Comparison of ENCODE assay signal across 8 mouse cellular contexts in the genomic region with DNA sequence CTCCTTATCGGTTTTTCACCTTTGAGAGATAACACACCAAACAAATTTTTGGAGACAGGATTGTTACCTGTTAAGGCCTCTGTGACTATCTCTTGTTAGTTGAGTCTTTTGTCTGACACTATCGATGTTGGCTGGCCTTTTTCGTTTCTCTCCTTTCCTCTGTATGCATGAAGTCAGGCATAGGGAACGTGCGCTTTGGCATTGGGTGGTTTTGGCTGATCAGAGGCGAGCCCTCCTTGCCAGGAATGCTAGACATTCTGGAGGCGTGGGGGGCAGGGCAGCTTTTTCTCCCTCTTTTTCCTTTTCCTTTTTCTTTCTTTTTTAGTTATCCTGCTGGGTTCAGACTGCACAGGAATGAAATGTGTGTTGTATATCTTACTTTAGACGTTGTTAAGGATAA. TPM values are rescaled to one million over a fixed set of nuclear protein-coding genes. Genes with fewer than 3 reads are reported as not detected.
DNase-seq lines count a peak whose midpoint lies in the region; ATAC-seq and TF ChIP-seq lines count a peak whose summit lies in the region.

No protein-coding gene starts in this region.

- H3K4me2 ChIP-seq in limb, embryonic 13.5 days (replicated peaks), result peak overlapping the region; percentile 79
- peak overlapping the region; percentile 87 for H3K4me2 ChIP-seq in midbrain, embryonic 15.5 days

- H3K4me3 ChIP-seq in embryonic fibroblast, embryonic 13.5 days (ENCODE audit: insufficient read depth, low read length), result peak overlapping the region; percentile 83
- H3K4me3 ChIP-seq in hindbrain, embryonic 10.5 days, result peak overlapping the region; percentile 68
- peak overlapping the region; percentile 56 for H3K4me3 ChIP-seq in limb, embryonic 13.5 days
- H3K4me3 ChIP-seq in midbrain, embryonic 15.5 days, result peak overlapping the region; percentile 44; the same call in 1 of the 2 replicates

- TF ChIP-seq CTCF in embryonic fibroblast, embryonic 13.5 days (IDR thresholded peaks at IDR 0.05; ENCODE audit: borderline replicate concordance, insufficient read depth, low read length), result no peak

- TF ChIP-seq POLR2A in embryonic fibroblast, embryonic 13.5 days (IDR thresholded peaks at IDR 0.05; ENCODE audit: low read depth, low read length), result 0 out of 2 replicates have a peak, but pooled peaks have one; percentile 34

- ATAC-seq in limb, embryonic 13.5 days (ENCODE audit: low FRiP score, low read depth), result no peak
- ATAC-seq in midbrain, embryonic 15.5 days (replicated peaks), result no peak
- no peak for ATAC-seq in granulocyte monocyte progenitor cell, adult 5-6 weeks (replicated peaks; ENCODE audit: poor library complexity, severe bottlenecking)

- WGBS in hindbrain, embryonic 10.5 days, result 2% methylated on average over 8 of the region's 8 CpGs
- WGBS in limb, embryonic 13.5 days, result 2% methylated on average over 8 of the region's 8 CpGs
- WGBS in midbrain, embryonic 15.5 days, result 9% methylated on average over 8 of the region's 8 CpGs

- DNase-seq in urinary bladder, postnatal 14 days (ENCODE audit: low spot score), result peak; percentile 57
- no peak for DNase-seq in urinary bladder, adult 18-20 months (ENCODE audit: low spot score in 2 of 2)
- peak; percentile 29 for DNase-seq in hindbrain, embryonic 10.5 days (ENCODE audit: low spot score)
- DNase-seq in spleen, postnatal 36 days (ENCODE audit: low spot score in 2 of 2), result no peak

- no peaks in the 10 kb centered on the region for H3K36me3 ChIP-seq in hindbrain, embryonic 10.5 days
- H3K36me3 ChIP-seq in limb, embryonic 13.5 days, result no peaks in the 10 kb centered on the region
- no peaks in the 10 kb centered on the region for H3K36me3 ChIP-seq in midbrain, embryonic 15.5 days (replicated peaks)

- peaks cover 6% of the 10 kb centered on the region; the same call in 1 of the 2 replicates for H3K27me3 ChIP-seq in hindbrain, embryonic 10.5 days (ENCODE audit: insufficient read depth, poor library complexity, severe bottlenecking)
- H3K27me3 ChIP-seq in limb, embryonic 13.5 days, result no peaks in the 10 kb centered on the region
- peaks cover 17% of the 10 kb centered on the region for H3K27me3 ChIP-seq in midbrain, embryonic 15.5 days (replicated peaks)

- H3K27ac ChIP-seq in embryonic fibroblast, embryonic 13.5 days (ENCODE audit: insufficient read depth, low read length), result peak overlapping the region; percentile 66
- H3K27ac ChIP-seq in hindbrain, embryonic 10.5 days, result no peak overlapping the region
- H3K27ac ChIP-seq in limb, embryonic 13.5 days, result no peak overlapping the region
- no peak overlapping the region for H3K27ac ChIP-seq in midbrain, embryonic 15.5 days

- no peaks in the 10 kb centered on the region for H3K9me3 ChIP-seq in hindbrain, embryonic 10.5 days
- no peaks in the 10 kb centered on the region for H3K9me3 ChIP-seq in limb, embryonic 13.5 days
- no peaks in the 10 kb centered on the region for H3K9me3 ChIP-seq in midbrain, embryonic 15.5 days

- H3K9ac ChIP-seq in limb, embryonic 13.5 days, result peak overlapping the region; percentile 69
- H3K9ac ChIP-seq in midbrain, embryonic 15.5 days, result no peak overlapping the region

- 0 out of 2 replicates have a peak, but pooled peaks cover 4% of the 10 kb centered on the region for H3K4me1 ChIP-seq in embryonic fibroblast, embryonic 13.5 days (ENCODE audit: control insufficient read depth, insufficient read depth, low read length)
- peaks cover 24% of the 10 kb centered on the region for H3K4me1 ChIP-seq in hindbrain, embryonic 10.5 days (replicated peaks)
- peaks cover 17% of the 10 kb centered on the region for H3K4me1 ChIP-seq in limb, embryonic 13.5 days
- peaks cover 9% of the 10 kb centered on the region for H3K4me1 ChIP-seq in midbrain, embryonic 15.5 days

RNA-seq across cellular contexts. Expression of a gene that starts 16.3 kb away (rescaled TPM):
- 144 and 147 TPM in 2 replicates for polyA plus RNA-seq in embryonic fibroblast, embryonic 13.5 days (2011; ENCODE audit: insufficient read length, low read depth, missing spikeins)
- polyA plus RNA-seq in hindbrain, embryonic 10.5 days (2016; fragmentation: Nextera tagmentation; extraction: Ambion mirVana), result 23.3 and 31.8 TPM in 2 replicates
- polyA plus RNA-seq in limb, embryonic 13.5 days (2015; fragmentation: Nextera tagmentation; extraction: Ambion mirVana), result 43.6 and 54.3 TPM in 2 replicates
- polyA plus RNA-seq in midbrain, embryonic 15.5 days (2015; fragmentation: Nextera tagmentation; extraction: Ambion mirVana), result 18.6 and 20.4 TPM in 2 replicates
- total RNA-seq in granulocyte monocyte progenitor cell, adult 5-6 weeks (2014; fragmentation: Nextera tagmentation), result 0.13 TPM in 1 of 2 replicates, not detected in the other
- total RNA-seq in granulocyte monocyte progenitor cell, adult 5-6 weeks (2017), result 0.52 and 2.9 TPM in 2 replicates

Comparison
In these comparisons a context has a peak if more than half of its experiments do, and no peak if none do; other contexts are left out.
1. DNase-seq: peak in urinary bladder, postnatal 14 days (single experiment) and hindbrain, embryonic 10.5 days (single experiment); none in urinary bladder, adult 18-20 months (0 of 2) and spleen, postnatal 36 days (0 of 2).
2. Peak in every context shown above with its lines, with median percentiles within 50 percentile points of each other: H3K4me3 ChIP-seq.